Mouse (Mus musculus) testis, adult 10 weeks (tissue): Measurements from ENCODE around the gene Dnajb8. TPM values are rescaled to one million over a fixed set of nuclear protein-coding genes. Genes with fewer than 3 reads are reported as not detected.

Experiments used
- polyA plus RNA-seq: library from polyadenylated mRNA; stranded (reverse); fragments of 350-450 nt; fragmentation: Illumina TruSeq; extraction: RNeasy Lipid Tissue Mini Kit (QIAGEN cat#74804); gene quantifications from one replicate; pipeline ENCODE4 v1.2.3, GENCODE M21; 2014; ENCODE audit warnings: low read depth, low replicate concordance

The Dnajb8 gene
- 36.5 TPM for polyA plus RNA-seq

DNA sequence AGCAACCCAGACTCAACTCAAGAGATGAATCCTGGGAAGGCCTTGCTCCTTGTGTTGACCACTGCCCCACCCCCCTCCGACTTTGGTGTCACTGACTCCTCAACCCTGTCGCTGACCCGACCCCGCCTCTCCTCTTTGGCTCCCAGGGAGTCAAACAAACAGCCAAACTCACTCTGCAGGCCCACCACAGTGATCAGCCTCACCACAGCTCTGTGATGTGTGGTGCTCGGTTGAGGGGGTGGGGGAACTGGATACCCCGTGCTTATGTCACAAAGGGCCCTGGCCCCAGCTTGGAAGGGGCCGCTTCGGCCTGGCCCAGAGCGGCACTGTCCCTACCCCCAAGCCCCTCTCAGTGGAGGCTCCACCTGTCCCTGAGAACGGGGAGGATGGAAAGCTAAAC, at the start of gene Dnajb8:
TSS of gene Dnajb8 (plus strand) at position 301 of the 400 bp plus-strand sequence.

DNA sequence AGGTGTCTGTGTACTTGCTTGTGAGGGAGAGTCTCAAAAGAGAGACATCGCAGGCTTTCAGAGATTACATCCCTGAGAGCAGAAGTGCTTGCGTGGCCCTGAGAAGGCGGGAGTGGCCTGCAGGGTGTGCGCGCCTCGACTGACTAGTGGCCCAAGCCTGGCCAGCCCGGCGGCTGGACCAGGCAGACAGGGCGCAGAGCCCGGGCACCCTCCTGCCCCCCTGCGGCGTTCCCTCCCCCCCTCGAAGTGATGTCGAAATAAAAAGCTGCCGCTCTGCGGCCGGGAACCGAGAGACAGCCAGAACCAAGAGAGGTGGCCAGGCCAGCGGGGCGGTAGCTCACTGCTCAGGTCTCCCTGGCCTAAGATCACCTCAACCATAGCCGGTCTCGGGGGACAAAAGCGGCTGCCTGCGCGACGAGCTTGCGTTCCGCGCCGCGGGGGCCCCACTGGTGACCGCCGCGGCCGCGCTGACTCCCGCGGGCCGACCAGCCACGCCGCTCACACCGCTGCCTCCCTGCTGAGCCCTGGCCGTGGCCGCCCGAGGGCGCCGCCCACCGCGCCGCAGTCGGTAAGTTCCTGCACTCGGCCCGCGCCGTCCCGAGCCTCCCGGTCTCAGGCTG, 28.5 kb upstream of the Dnajb8 start, which contains the start of gene Gata2:
TSS of gene Gata2 (plus strand) at position 459 of the 620 bp plus-strand sequence.

Other genes starting within 250 kb of the Dnajb8 start
- gene H1fx, start 240.6 kb upstream of the Dnajb8 start, polyA plus RNA-seq = not detected
- 56.7 TPM for gene Rab7, start 177.0 kb upstream of the Dnajb8 start, polyA plus RNA-seq
- 174 TPM for gene Rpn1, start 137.8 kb upstream of the Dnajb8 start, polyA plus RNA-seq
- 4.5 TPM for gene Gata2, start 28.4 kb upstream of the Dnajb8 start, polyA plus RNA-seq
- gene Eefsec, start 224.3 kb downstream of the Dnajb8 start, polyA plus RNA-seq = 8.7 TPM
- gene Ruvbl1, start 243.1 kb downstream of the Dnajb8 start, polyA plus RNA-seq = 15.4 TPM